Mouse (Mus musculus): Measurements from ENCODE around the gene Slc25a3.

DNA sequence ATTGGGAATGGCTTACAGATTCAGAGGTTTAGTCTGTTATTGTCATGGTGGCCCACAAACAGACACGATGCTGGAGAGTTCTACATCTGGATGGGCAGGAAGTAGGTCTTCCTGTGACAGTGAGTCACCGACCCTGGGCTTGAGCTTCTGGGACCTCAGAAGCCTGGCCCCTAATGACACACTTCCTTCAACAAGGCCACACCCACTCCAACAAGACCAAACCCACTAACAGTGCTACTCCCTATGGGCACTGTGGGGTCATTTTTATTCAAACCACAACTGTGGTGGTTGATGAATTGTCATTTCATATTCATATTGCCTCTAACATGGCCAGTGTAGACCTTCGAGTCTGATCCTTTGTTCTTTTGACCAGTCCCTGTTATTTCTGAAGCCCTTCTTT is 14.5 kb upstream of the Slc25a3 start:
- no peak for TF ChIP-seq GATA1 (IDR thresholded peaks at IDR 0.05; ENCODE audit: low read length)
- TF ChIP-seq TAL1 (IDR thresholded peaks at IDR 0.05; ENCODE audit: low read length) = no peak
